Mouse (Mus musculus): Measurements from ENCODE around the gene Cldn4.
"Not testable (repeated sequence)": the region's sequence is repeated elsewhere in the genome, so short reads cannot be mapped to it uniquely, and the experiment has no call there.

- not testable (repeated sequence) for TF ChIP-seq CTCF (IDR thresholded peaks at IDR 0.05; ENCODE audit: control insufficient read depth, insufficient read depth, insufficient replicate concordance, low read depth, low read length); POLR2A (IDR thresholded peaks at IDR 0.05; ENCODE audit: control insufficient read depth, low read depth, low read length)
Measured at GRCm38 (mm10) chr5:134964655-134965054, 17.9 kb upstream of the Cldn4 start.
